Mouse (Mus musculus) forebrain, embryonic 10.5 days (tissue): ENCODE results near the gene Gm14226. TPM values are rescaled to one million over a fixed set of nuclear protein-coding genes. Genes with fewer than 3 reads are reported as not detected.

Experiments used
- polyA plus RNA-seq: library from polyadenylated mRNA; unstranded; fragments of >200 nt; fragmentation: Nextera tagmentation; extraction: Ambion mirVana; gene quantifications from 2 replicates; pipeline ENCODE4 v1.2.1, GENCODE M21; 2016

Gene Gm14226
- polyA plus RNA-seq, 1 experiment from 2014 or later = 0.06 TPM

Other genes with a start within 250 kb of the Gm14226 start
- gene Gm14214, start 248.2 kb upstream of the Gm14226 start, polyA plus RNA-seq = not detected in 2 replicates
- gene Raly, start 227.2 kb upstream of the Gm14226 start, polyA plus RNA-seq = 45.6 and 56.1 TPM in 2 replicates
- gene a, start 226.9 kb upstream of the Gm14226 start, polyA plus RNA-seq = 1.3 and 2.0 TPM in 2 replicates
- 118 and 132 TPM in 2 replicates for gene Eif2s2, start 125.3 kb upstream of the Gm14226 start, polyA plus RNA-seq
- gene Ahcy, start 56.2 kb downstream of the Gm14226 start, polyA plus RNA-seq = 114 TPM in 2 replicates
- 54.7 and 58.7 TPM in 2 replicates for gene Itch, start 115.2 kb downstream of the Gm14226 start, polyA plus RNA-seq
- 383 and 398 TPM in 2 replicates for gene Dynlrb1, start 218.3 kb downstream of the Gm14226 start, polyA plus RNA-seq